9 mouse cellular contexts compared by ENCODE assay signal in genomic region chr10:3696727-3697348, GRCm38 (mm10). TPM values are rescaled to one million over a fixed set of nuclear protein-coding genes. Genes with fewer than 3 reads are reported as not detected.
A peak's percentile ranks its signal among the peaks of the same experiment; 100 is the strongest.
DNase-seq lines count a peak whose midpoint lies in the region; ATAC-seq and TF ChIP-seq lines count a peak whose summit lies in the region.
"Had no signal": no experiment of that assay in that cellular context is flagged by ENCODE, and none has a peak within 500 bp of the region (broad histone marks: within the 10 kb centered on the region; RNA-seq: fewer than 3 reads in every experiment).

No protein-coding gene starts in this region.

- ATAC-seq in neural tube, embryonic 15.5 days (ENCODE audit: low FRiP score) = no peak
- ATAC-seq in CD4-positive, CD25-positive, alpha-beta regulatory T cell, adult 4 months = no peak

- H3K9ac ChIP-seq in neural tube, embryonic 15.5 days (replicated peaks) = no peak overlapping the region

- H3K4me2 ChIP-seq in neural tube, embryonic 15.5 days = no peak overlapping the region

- no peak overlapping the region for H3K4me3 ChIP-seq in testis, adult 2 months (ENCODE audit: control insufficient read depth, low read depth, low read length)
- no peak overlapping the region for H3K4me3 ChIP-seq in neural tube, embryonic 15.5 days (replicated peaks)

- no peak for TF ChIP-seq POLR2A in testis, adult 2 months (IDR thresholded peaks at IDR 0.05; ENCODE audit: control insufficient read depth, low read depth, low read length)

- H3K27me3 ChIP-seq in testis, adult 2 months (ENCODE audit: control insufficient read depth, insufficient read depth, low read length) = no peaks in the 10 kb centered on the region
- no peaks in the 10 kb centered on the region for H3K27me3 ChIP-seq in neural tube, embryonic 15.5 days (replicated peaks)

- DNase-seq in adrenal gland, postnatal 10 days = peak; percentile 14
- DNase-seq in adrenal gland, postnatal 4 days (ENCODE audit: low spot score in 2 of 2) = no peak
- no peak for DNase-seq in testis, postnatal 10 days (ENCODE audit: low spot score)
- peak; percentile 60 to 62 for DNase-seq in heart, postnatal 14 days
- DNase-seq in layer of hippocampus, postnatal 36 days = peak; percentile 42 to 52

- 67% methylated on average over 8 of the region's 8 CpGs for WGBS in neural tube, embryonic 15.5 days

- H3K4me1 ChIP-seq in testis, adult 2 months (ENCODE audit: control insufficient read depth, insufficient read depth, low read length) = no peaks in the 10 kb centered on the region
- 0 out of 2 replicates have a peak, but pooled peaks cover 2% of the 10 kb centered on the region for H3K4me1 ChIP-seq in neural tube, embryonic 15.5 days

- intact Hi-C loops in heart, postnatal 14 days (cut with DNase I) = loop anchor here (5.0 kb wide), 3 partner anchors 40 to 65 kb away; no protein-coding TSS in a partner anchor

- peak overlapping the region; percentile 44 for H3K27ac ChIP-seq in testis, adult 2 months (ENCODE audit: control insufficient read depth, insufficient read depth, low read depth, low read length)
- H3K27ac ChIP-seq in neural tube, embryonic 15.5 days (replicated peaks) = peak overlapping the region; percentile 58
- H3K27ac ChIP-seq: macrophage had no signal

- no peak for TF ChIP-seq CTCF in testis, adult 2 months (IDR thresholded peaks at IDR 0.05; ENCODE audit: control insufficient read depth, insufficient read depth, insufficient replicate concordance, low read depth, low read length)

- no peaks in the 10 kb centered on the region for H3K9me3 ChIP-seq in neural tube, embryonic 15.5 days (replicated peaks)

- no peaks in the 10 kb centered on the region for H3K36me3 ChIP-seq in testis, adult 2 months (ENCODE audit: control insufficient read depth, insufficient read depth, low read length)
- H3K36me3 ChIP-seq in neural tube, embryonic 15.5 days = no peaks in the 10 kb centered on the region

RNA-seq across cellular contexts. Expression of gene Plekhg1, which starts 43.3 kb away (rescaled TPM):
- total RNA-seq in adrenal gland, postnatal 10 days (2021) = 10 to 100 TPM; 11.1 to 14.5 TPM
- 10 to 100 TPM; 12.0 to 15.4 TPM for total RNA-seq in adrenal gland, postnatal 4 days (2021)
- polyA plus RNA-seq in testis, adult 2 months (2012; rRNA removed) = 3.9 and 4.8 TPM in 2 replicates
- total RNA-seq in heart, postnatal 14 days (2021) = 10 to 100 TPM; 16.3 to 16.4 TPM
- total RNA-seq in layer of hippocampus, postnatal 36 days (2021) = 10 to 100 TPM; 17.7 to 20.2 TPM
- 6.5 and 7.4 TPM in 2 replicates for polyA plus RNA-seq in neural tube, embryonic 15.5 days (2015; fragmentation: Nextera tagmentation; extraction: Ambion mirVana)
- under 1 TPM in 1 of 2 experiments, not detected in 1; 0.05 TPM for polyA plus RNA-seq in CD4-positive, CD25-positive, alpha-beta regulatory T cell, adult 4 months (2017; shearing (Covaris generic))

Comparison
In these comparisons a context has a peak if more than half of its experiments do, and no peak if none do; other contexts are left out.
1. DNase-seq: peak in adrenal gland, postnatal 10 days (single experiment), heart, postnatal 14 days (2 of 2) and layer of hippocampus, postnatal 36 days (2 of 2); none in adrenal gland, postnatal 4 days (0 of 2) and testis, postnatal 10 days (single experiment).